Mouse (Mus musculus): ENCODE results near the gene Smlr1.

The Smlr1 gene

GRCm38 (mm10) chr10:25488456-25488855 lies 47.6 kb downstream of the Smlr1 start:
- peak; percentile 69 for DNase-seq

DNA sequence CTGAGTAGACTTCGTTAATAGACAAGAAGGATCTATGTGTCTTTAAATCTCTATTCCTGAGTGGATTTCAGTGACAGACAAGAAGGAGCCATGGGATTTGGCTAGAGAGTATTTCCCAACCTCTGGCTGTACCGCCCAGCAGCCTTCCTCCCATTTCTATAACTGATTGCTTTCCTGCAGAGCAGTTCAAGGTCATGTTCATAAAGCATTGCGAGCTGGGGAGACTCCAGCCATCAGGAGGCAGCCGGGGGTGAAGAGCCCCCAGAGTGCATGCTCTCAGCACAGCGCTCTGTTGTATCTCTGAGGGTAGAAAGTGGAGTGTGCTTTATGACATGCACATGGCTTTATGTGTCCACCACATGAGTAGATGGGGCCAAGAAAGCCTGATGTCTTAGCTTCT lies 53.3 kb downstream of the Smlr1 start:
- no peak for DNase-seq

GRCm38 (mm10) chr10:25479716-25480115 lies 56.4 kb downstream of the Smlr1 start:
- DNase-seq, result no peak

Data from right cerebral cortex, adult 18-20 months (tissue).